Mouse (Mus musculus) forebrain, embryonic 15.5 days (tissue): ENCODE measurements around the gene Aebp2. TPM values are rescaled to one million over a fixed set of nuclear protein-coding genes. Genes with fewer than 3 reads are reported as not detected.
"Not testable (repeated sequence)": the region's sequence is repeated elsewhere in the genome, so short reads cannot be mapped to it uniquely, and the experiment has no call there.

Experiments used
- ATAC-seq: fragments of 200-750 bp; cut with Nextera tagmentation; replicated peaks from 2 replicates; pipeline ENCODE4 v1.8.0; 2017; ENCODE audit warnings: mild to moderate bottlenecking, moderate TSS enrichment, moderate library complexity
- H3K27ac ChIP-seq: fragments of 300-500 bp; sonication (generic); replicated peaks from 2 replicates; pipeline ENCODE4 v1.5.1; 2015; ENCODE audit warnings: mild to moderate bottlenecking, inconsistent platforms
- H3K27me3 ChIP-seq: fragments of 300-500 bp; sonication (generic); 2 replicates; pipeline ENCODE4 v1.6.1; 2015; ENCODE audit warnings: inconsistent platforms
- H3K36me3 ChIP-seq: fragments of 300-500 bp; sonication (generic); 2 replicates; pipeline ENCODE4 v1.6.1; 2015; ENCODE audit warnings: mild to moderate bottlenecking, inconsistent platforms
- H3K4me1 ChIP-seq: fragments of 300-500 bp; sonication (generic); 2 replicates; pipeline ENCODE4 v1.6.1; 2015; ENCODE audit warnings: inconsistent platforms
- H3K4me2 ChIP-seq: fragments of 300-500 bp; sonication (generic); replicated peaks from 2 replicates; pipeline ENCODE4 v1.6.1; 2015; ENCODE audit warnings: mild to moderate bottlenecking, inconsistent platforms
- H3K4me3 ChIP-seq: fragments of 300-500 bp; sonication (generic); 2 replicates; pipeline ENCODE4 v1.5.1; 2015; ENCODE audit warnings: mild to moderate bottlenecking, inconsistent platforms
- H3K9ac ChIP-seq: fragments of 300-500 bp; sonication (generic); replicated peaks from 2 replicates; pipeline ENCODE4 v1.6.1; 2015; ENCODE audit warnings: mild to moderate bottlenecking, inconsistent platforms
- H3K9me3 ChIP-seq: fragments of 300-500 bp; sonication (generic); 2 replicates; pipeline ENCODE4 v1.6.1; 2016; ENCODE audit warnings: inconsistent platforms
- WGBS: fragments of 180-500 bp; shearing (Covaris S2); methylation state at CpG from one replicate; pipeline ENCODE4 v1.1.7; 2015; ENCODE audit warnings: mixed read lengths; 5-methylcytosine and 5-hydroxymethylcytosine counted together
- polyA plus RNA-seq: library from polyadenylated mRNA; unstranded; fragments of >200 nt; fragmentation: Nextera tagmentation; extraction: Ambion mirVana; gene quantifications from 2 replicates; pipeline ENCODE4 v1.2.1, GENCODE M21; 2015

Gene Aebp2
- polyA plus RNA-seq: 7.5 and 9.0 TPM in 2 replicates

GRCm38 (mm10) chr6:140622391-140623225 is at the start of gene Aebp2:
TSS of gene Aebp2 (plus strand) at chr6:140622663.
- Histone ChIP-seq H3K27me3 (no peaks in the 10 kb centered on the region), H3K4me1 (peaks cover 32% of the 10 kb centered on the region), H3K9ac (peak within 1 kb of the TSS; percentile 80), H3K27ac (peak within 1 kb of the TSS; percentile 95), H3K36me3 (no peaks in the 10 kb centered on the region), H3K4me3 (peak within 1 kb of the TSS; percentile 81), H3K9me3 (no peaks in the 10 kb centered on the region), H3K4me2 (peak within 1 kb of the TSS; percentile 88)
- 49% methylated on average over 30 of the region's 30 CpGs for WGBS
- ATAC-seq: peak; percentile 6

GRCm38 (mm10) chr6:140574943-140575342 is 47.5 kb upstream of the Aebp2 start:
- H3K4me2 ChIP-seq: no peak overlapping the region
- no peaks in the 10 kb centered on the region for H3K4me1 ChIP-seq
- no peak overlapping the region for H3K27ac ChIP-seq
- H3K36me3 ChIP-seq: peaks cover 40% of the 10 kb centered on the region
- no peak overlapping the region for H3K9ac ChIP-seq
- 94% methylated on average over 3 of the region's 3 CpGs for WGBS
- no peaks in the 10 kb centered on the region for H3K27me3 ChIP-seq
- H3K9me3 ChIP-seq: no peaks in the 10 kb centered on the region
- ATAC-seq: no peak
- no peak overlapping the region for H3K4me3 ChIP-seq

GRCm38 (mm10) chr6:140576133-140576532 is 46.3 kb upstream of the Aebp2 start:
- Histone ChIP-seq H3K27me3 (no peaks in the 10 kb centered on the region), H3K36me3 (peaks cover 38% of the 10 kb centered on the region), H3K4me3 (no peak overlapping the region), H3K4me1 (no peaks in the 10 kb centered on the region), H3K27ac (no peak overlapping the region), H3K9ac (no peak overlapping the region), H3K9me3 (no peaks in the 10 kb centered on the region), H3K4me2 (no peak overlapping the region)
- 94% methylated on average over 8 of the region's 8 CpGs for WGBS
- ATAC-seq: no peak

- Histone ChIP-seq H3K36me3 (peaks cover 38% of the 10 kb centered on the region), H3K4me3 (no peak overlapping the region), H3K9ac (no peak overlapping the region), H3K27ac (no peak overlapping the region), H3K4me2 (no peak overlapping the region), H3K4me1 (no peaks in the 10 kb centered on the region), H3K27me3 (no peaks in the 10 kb centered on the region), H3K9me3 (no peaks in the 10 kb centered on the region)
- peak; percentile 46; the same call in 1 of the 2 replicates for ATAC-seq
- WGBS: 66% methylated on average over 18 of the region's 18 CpGs
Measured at GRCm38 (mm10) chr6:140576961-140577821, 45.3 kb upstream of the Aebp2 start.

GRCm38 (mm10) chr6:140577822-140578170 is 44.7 kb upstream of the Aebp2 start:
- Histone ChIP-seq H3K4me3 (no peak overlapping the region), H3K9ac (no peak overlapping the region), H3K27ac (no peak overlapping the region), H3K4me1 (no peaks in the 10 kb centered on the region), H3K4me2 (no peak overlapping the region), H3K27me3 (no peaks in the 10 kb centered on the region), H3K36me3 (peaks cover 35% of the 10 kb centered on the region), H3K9me3 (no peaks in the 10 kb centered on the region)
- 94% methylated on average over 4 of the region's 4 CpGs for WGBS
- no peak for ATAC-seq

GRCm38 (mm10) chr6:140578985-140579384 is 43.5 kb upstream of the Aebp2 start:
- ATAC-seq, H3K27me3 ChIP-seq, H3K27ac ChIP-seq, H3K4me1 ChIP-seq, H3K9ac ChIP-seq, H3K9me3 ChIP-seq, H3K4me3 ChIP-seq, H3K4me2 ChIP-seq: not testable (repeated sequence)
- peaks cover 30% of the 10 kb centered on the region for H3K36me3 ChIP-seq

GRCm38 (mm10) chr6:140580170-140580569 is 42.3 kb upstream of the Aebp2 start:
- Histone ChIP-seq H3K36me3 (peaks cover 29% of the 10 kb centered on the region), H3K27me3 (no peaks in the 10 kb centered on the region), H3K4me1 (no peaks in the 10 kb centered on the region), H3K9ac (no peak overlapping the region), H3K27ac (no peak overlapping the region), H3K9me3 (no peaks in the 10 kb centered on the region), H3K4me3 (no peak overlapping the region), H3K4me2 (no peak overlapping the region)
- no peak for ATAC-seq
- WGBS: 87% methylated on average over 4 of the region's 4 CpGs

- WGBS: 90% methylated on average over 8 of the region's 8 CpGs
- no peak overlapping the region for H3K9ac ChIP-seq
- H3K4me2 ChIP-seq: no peak overlapping the region
- no peak overlapping the region for H3K27ac ChIP-seq
- no peak for ATAC-seq
- H3K27me3 ChIP-seq: no peaks in the 10 kb centered on the region
- H3K4me3 ChIP-seq: no peak overlapping the region
- H3K4me1 ChIP-seq: no peaks in the 10 kb centered on the region
- H3K9me3 ChIP-seq: no peaks in the 10 kb centered on the region
- H3K36me3 ChIP-seq: peaks cover 60% of the 10 kb centered on the region
Measured at GRCm38 (mm10) chr6:140586714-140587259, 35.7 kb upstream of the Aebp2 start.

GRCm38 (mm10) chr6:140591331-140591730 is 31.1 kb upstream of the Aebp2 start:
- 98% methylated on average over 5 of the region's 5 CpGs for WGBS
- Histone ChIP-seq H3K9me3 (no peaks in the 10 kb centered on the region), H3K4me1 (no peaks in the 10 kb centered on the region), H3K27me3 (no peaks in the 10 kb centered on the region), H3K9ac (no peak overlapping the region), H3K27ac (no peak overlapping the region), H3K4me2 (no peak overlapping the region), H3K36me3 (peaks cover 75% of the 10 kb centered on the region), H3K4me3 (no peak overlapping the region)
- no peak for ATAC-seq

- H3K36me3 ChIP-seq: peaks cover 67% of the 10 kb centered on the region
- WGBS: 94% methylated on average over 8 of the region's 8 CpGs
- H3K4me3 ChIP-seq: no peak overlapping the region
- no peaks in the 10 kb centered on the region for H3K9me3 ChIP-seq
- no peaks in the 10 kb centered on the region for H3K27me3 ChIP-seq
- no peak overlapping the region for H3K9ac ChIP-seq
- no peaks in the 10 kb centered on the region for H3K4me1 ChIP-seq
- ATAC-seq: no peak
- no peak overlapping the region for H3K4me2 ChIP-seq
- no peak overlapping the region for H3K27ac ChIP-seq
Measured at GRCm38 (mm10) chr6:140592713-140593112, 29.8 kb upstream of the Aebp2 start.

- H3K9me3 ChIP-seq: no peaks in the 10 kb centered on the region
- no peak overlapping the region for H3K27ac ChIP-seq
- no peak overlapping the region for H3K9ac ChIP-seq
- no peak overlapping the region for H3K4me2 ChIP-seq
- no peak overlapping the region for H3K4me3 ChIP-seq
- H3K27me3 ChIP-seq: no peaks in the 10 kb centered on the region
- peaks cover 59% of the 10 kb centered on the region for H3K36me3 ChIP-seq
- no peaks in the 10 kb centered on the region for H3K4me1 ChIP-seq
- no peak for ATAC-seq
- WGBS: 88% methylated on average over 17 of the region's 17 CpGs
Measured at GRCm38 (mm10) chr6:140593420-140594170, 28.9 kb upstream of the Aebp2 start.
